Mouse (Mus musculus): ENCODE measurements around the gene 1700023F06Rik.

- TF ChIP-seq CTCF (IDR thresholded peaks at IDR 0.05; ENCODE audit: low read depth, low read length) = no peak
- no peak for TF ChIP-seq POLR2A (IDR thresholded peaks at IDR 0.05; ENCODE audit: extremely low read depth, insufficient read depth, low read length)
Observed at GRCm38 (mm10) chr11:103202376-103202775, 6.0 kb downstream of the 1700023F06Rik start.
